Mouse (Mus musculus) hindbrain, embryonic 16.5 days (tissue): Measurements from ENCODE around the gene Gm43064. TPM values are rescaled to one million over a fixed set of nuclear protein-coding genes. Genes with fewer than 3 reads are reported as not detected.

ENCODE experiments used
- ATAC-seq: fragments of 200-750 bp; cut with Nextera tagmentation; 2 replicates; pipeline ENCODE4 v1.8.0; 2017; ENCODE audit warnings: moderate TSS enrichment, moderate library complexity
- H3K27ac ChIP-seq: fragments of 300-500 bp; sonication (generic); 2 replicates; pipeline ENCODE4 v1.5.1; 2014; ENCODE audit warnings: low read depth, mild to moderate bottlenecking, control low read depth, low read length, moderate library complexity
- H3K27me3 ChIP-seq: fragments of 300-500 bp; sonication (generic); replicated peaks from 2 replicates; pipeline ENCODE4 v1.6.1; 2014; ENCODE audit warnings: low read length; ENCODE audit not compliant: control insufficient read depth, insufficient read depth
- H3K36me3 ChIP-seq: fragments of 300-500 bp; sonication (generic); 2 replicates; pipeline ENCODE4 v1.6.1; 2014; ENCODE audit warnings: mild to moderate bottlenecking, low read length, moderate library complexity, mixed read lengths; ENCODE audit not compliant: control insufficient read depth, insufficient read depth
- H3K4me1 ChIP-seq: fragments of 300-500 bp; sonication (generic); 2 replicates; pipeline ENCODE4 v1.6.1; 2014; ENCODE audit warnings: low read depth, low read length; ENCODE audit not compliant: control insufficient read depth, insufficient read depth
- H3K4me2 ChIP-seq: fragments of 300-500 bp; sonication (generic); 2 replicates; pipeline ENCODE4 v1.6.1; 2014; ENCODE audit warnings: mild to moderate bottlenecking, low read length, control low read depth, moderate library complexity
- H3K4me3 ChIP-seq: fragments of 300-500 bp; sonication (generic); 2 replicates; pipeline ENCODE4 v1.5.1; 2014; ENCODE audit warnings: mild to moderate bottlenecking, low read length, control low read depth, moderate library complexity
- H3K9ac ChIP-seq: fragments of 300-500 bp; sonication (generic); 2 replicates; pipeline ENCODE4 v1.6.1; 2014; ENCODE audit warnings: low read depth, mild to moderate bottlenecking, control low read depth, low read length, moderate library complexity
- H3K9me3 ChIP-seq: fragments of 300-500 bp; sonication (generic); 2 replicates; pipeline ENCODE4 v1.6.1; 2014; ENCODE audit warnings: mild to moderate bottlenecking, low read length, moderate library complexity; ENCODE audit not compliant: control insufficient read depth
- WGBS: fragments of 180-500 bp; shearing (Covaris S2); extraction: QIAGEN DNeasy Blood & Tissue Kit; methylation state at CpG from one replicate; pipeline ENCODE4 v1.1.7; 2014; 5-methylcytosine and 5-hydroxymethylcytosine counted together
- polyA plus RNA-seq: library from polyadenylated mRNA; unstranded; fragments of >200 nt; fragmentation: Nextera tagmentation; extraction: Ambion mirVana; gene quantifications from 2 replicates; pipeline ENCODE4 v1.2.1, GENCODE M21; 2015

Gm43064 gene
- polyA plus RNA-seq, 1 experiment from 2014 or later, result 0.24 TPM

DNA sequence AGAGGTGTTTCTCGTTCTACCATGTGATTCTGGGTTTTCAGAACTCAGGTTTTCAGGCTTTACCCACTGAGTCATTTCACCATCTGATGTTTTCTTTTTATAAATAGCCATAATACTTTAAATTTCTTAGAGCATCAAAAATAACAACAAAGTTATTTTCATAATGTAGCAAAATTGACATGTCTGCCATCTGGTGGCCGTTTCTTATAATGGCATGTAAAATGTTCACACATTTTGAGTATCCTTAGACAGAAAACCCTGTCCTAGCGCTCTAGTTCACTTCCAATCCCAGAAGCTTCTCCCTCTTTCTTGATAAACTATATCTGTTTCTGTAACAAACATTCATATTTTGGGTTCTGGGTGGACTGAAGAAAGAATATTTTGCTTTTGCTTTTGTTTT, 78.2 kb downstream of the Gm43064 start:
- Histone ChIP-seq H3K36me3 (no peaks in the 10 kb centered on the region), H3K27me3 (no peaks in the 10 kb centered on the region), H3K4me1 (no peaks in the 10 kb centered on the region), H3K9ac (no peak overlapping the region), H3K4me3 (no peak overlapping the region), H3K27ac (no peak overlapping the region), H3K4me2 (no peak overlapping the region), H3K9me3 (no peaks in the 10 kb centered on the region)
- no peak for ATAC-seq
- WGBS, result 33% methylated on average over 3 of the region's 3 CpGs

Other genes with a start within 250 kb of the Gm43064 start
- gene Syt6, start 234.3 kb upstream of the Gm43064 start, polyA plus RNA-seq, result 10.8 and 14.1 TPM in 2 replicates
- gene Atg4a-ps, start 163.5 kb upstream of the Gm43064 start, polyA plus RNA-seq, result 0.11 and 0.14 TPM in 2 replicates
- 10.0 and 10.5 TPM in 2 replicates for gene Olfml3, start 71.6 kb upstream of the Gm43064 start, polyA plus RNA-seq
- not detected in 2 replicates for gene Gm10964, start 70.2 kb upstream of the Gm43064 start, polyA plus RNA-seq
- gene Hipk1, start 18.0 kb upstream of the Gm43064 start, polyA plus RNA-seq, result 8.9 and 10.1 TPM in 2 replicates
- 16.9 and 17.0 TPM in 2 replicates for gene Dclre1b, start 129 bp upstream of the Gm43064 start, polyA plus RNA-seq
- 22.1 and 26.0 TPM in 2 replicates for gene Ap4b1, start 53 bp upstream of the Gm43064 start, polyA plus RNA-seq
- 0.33 and 0.40 TPM in 2 replicates for gene Bcl2l15, start 23.0 kb downstream of the Gm43064 start, polyA plus RNA-seq
- gene Ptpn22, start 50.2 kb downstream of the Gm43064 start, polyA plus RNA-seq, result 0.43 and 0.59 TPM in 2 replicates
- gene Rsbn1, start 104.5 kb downstream of the Gm43064 start, polyA plus RNA-seq, result 15.4 and 17.4 TPM in 2 replicates
- 19.4 and 22.3 TPM in 2 replicates for gene Phtf1, start 158.5 kb downstream of the Gm43064 start, polyA plus RNA-seq